Mouse (Mus musculus): ENCODE data around the gene Tas2r109. TPM values are rescaled to one million over a fixed set of nuclear protein-coding genes. Genes with fewer than 3 reads are reported as not detected.
"Not testable (repeated sequence)": the region's sequence is repeated elsewhere in the genome, so short reads cannot be mapped to it uniquely, and the experiment has no call there.

The Tas2r109 gene
- not detected for total RNA-seq (2022)

DNA sequence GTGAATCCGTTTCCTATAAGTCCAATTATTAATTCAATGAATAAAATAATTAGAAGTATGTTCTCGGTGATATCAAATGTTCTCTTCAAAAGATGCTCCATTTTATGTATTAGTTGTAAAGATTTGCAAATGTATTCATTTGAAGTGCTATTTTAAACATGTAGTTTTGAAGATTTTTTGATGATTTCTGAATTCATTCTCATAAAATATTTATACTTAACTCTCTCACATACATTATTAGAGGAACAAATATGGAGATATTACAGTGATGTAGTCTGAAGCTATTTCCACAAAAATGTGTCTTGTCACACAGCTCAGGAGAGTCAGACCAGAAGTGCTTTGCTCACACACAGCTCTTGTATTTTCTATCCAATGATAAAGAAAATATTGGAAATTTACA, at the start of gene Tas2r109:
Gene Tas2r109, minus strand, starts transcription at position 101 of the 400 bp plus-strand sequence.
- DNase-seq (ENCODE audit: low spot score in 2 of 2), result no peak

DNA sequence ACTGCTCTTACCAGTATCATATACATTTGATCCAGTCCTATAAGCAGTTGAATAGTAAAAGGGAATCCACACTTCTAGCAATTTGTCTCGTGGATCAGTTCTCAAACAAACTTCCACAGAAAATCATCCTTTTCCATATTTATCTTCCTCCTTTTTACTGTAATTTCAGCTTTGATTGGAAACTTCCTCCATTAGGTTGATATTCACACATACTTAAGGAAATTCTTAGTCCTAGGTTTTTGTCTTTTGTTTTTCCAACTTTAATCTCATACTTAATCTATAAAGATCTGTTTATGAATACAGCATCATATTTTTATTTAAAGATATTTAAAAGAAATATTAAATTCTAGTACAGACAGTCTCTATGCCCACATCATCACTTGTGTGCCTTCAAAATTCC, 22.9 kb downstream of the Tas2r109 start, which contains the start of gene Tas2r131:
Gene Tas2r131, minus strand, starts transcription at position 101 of the 400 bp plus-strand sequence.
- no peak for DNase-seq (ENCODE audit: low spot score in 2 of 2)

DNA sequence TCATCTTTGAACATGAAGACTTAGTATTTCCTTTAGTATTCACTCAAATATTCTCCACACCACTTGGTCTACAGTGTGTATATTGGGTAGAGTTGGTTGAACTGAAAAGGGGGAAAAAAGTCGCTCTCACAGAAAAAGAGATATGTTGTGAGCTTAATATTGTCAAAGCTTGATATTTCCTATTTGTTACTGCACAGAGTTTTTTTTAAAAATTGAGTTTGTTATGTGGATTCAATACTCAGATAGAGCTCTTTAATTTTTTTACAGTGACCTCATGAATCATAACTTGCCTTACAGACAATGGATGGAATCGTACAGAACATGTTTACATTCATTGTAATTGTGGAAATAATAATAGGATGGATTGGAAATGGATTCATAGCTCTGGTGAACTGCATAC, 30.0 kb downstream of the Tas2r109 start, which contains the start of gene Tas2r129:
Gene Tas2r129, plus strand, starts transcription at position 301 of the 400 bp plus-strand sequence.
- DNase-seq (ENCODE audit: low spot score in 2 of 2), result no peak

DNA sequence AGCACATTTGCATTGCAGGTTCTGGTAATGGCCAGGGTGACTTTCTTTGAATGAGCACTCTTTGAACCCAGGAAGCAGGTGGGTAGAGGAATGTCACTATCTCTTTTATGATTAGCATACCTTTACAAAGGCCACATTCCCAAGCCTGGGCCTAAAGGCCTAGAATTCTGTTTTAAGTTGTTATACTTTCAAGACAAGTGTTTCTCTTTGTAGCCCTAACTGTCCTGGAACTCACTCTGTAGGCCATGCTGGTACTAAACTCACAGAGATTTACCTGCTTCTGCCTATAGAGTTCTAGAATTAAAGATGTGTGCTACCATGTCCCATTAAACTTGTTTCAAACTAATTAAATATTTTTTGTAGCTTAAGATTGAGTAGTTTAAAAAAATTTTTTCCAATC, 39.4 kb downstream of the Tas2r109 start:
- DNase-seq (ENCODE audit: low spot score in 2 of 2), result not testable (repeated sequence)

Other genes starting within 250 kb of the Tas2r109 start
- not detected for gene Tas2r115, start 242.9 kb downstream of the Tas2r109 start, total RNA-seq (2022)
- gene Tas2r124, start 226.2 kb downstream of the Tas2r109 start, total RNA-seq (2022), result not detected
- not detected for gene Tas2r102, start 218.8 kb downstream of the Tas2r109 start, total RNA-seq (2022)
- gene Tas2r136, start 202.8 kb downstream of the Tas2r109 start, total RNA-seq (2022), result not detected
- not detected for gene Tas2r117, start 178.1 kb downstream of the Tas2r109 start, total RNA-seq (2022)
- not detected for gene Tas2r123, start 133.8 kb downstream of the Tas2r109 start, total RNA-seq (2022)
- not detected for gene Tas2r116, start 125.5 kb downstream of the Tas2r109 start, total RNA-seq (2022)
- not detected for gene Tas2r110, start 113.0 kb downstream of the Tas2r109 start, total RNA-seq (2022)
- not detected for gene Tas2r113, start 88.0 kb downstream of the Tas2r109 start, total RNA-seq (2022)
- gene Tas2r125, start 71.3 kb downstream of the Tas2r109 start, total RNA-seq (2022), result not detected
- not detected for gene Tas2r129, start 29.9 kb downstream of the Tas2r109 start, total RNA-seq (2022)
- not detected for gene Tas2r131, start 23.0 kb downstream of the Tas2r109 start, total RNA-seq (2022)
- not detected for gene Tas2r103, start 56.1 kb upstream of the Tas2r109 start, total RNA-seq (2022)
- not detected for gene Tas2r140, start 74.9 kb upstream of the Tas2r109 start, total RNA-seq (2022)
- 100 to 1,000 TPM; 133 to 162 (median 145) TPM for gene Smim10l1, start 123.9 kb upstream of the Tas2r109 start, total RNA-seq (2022)

Data from gastrocnemius, adult 8-10 months (tissue).